Mouse (Mus musculus) heart, embryonic 11.5 days (tissue): ENCODE data around the gene Eif4ebp2. TPM values are rescaled to one million over a fixed set of nuclear protein-coding genes. Genes with fewer than 3 reads are reported as not detected.

Experiments used
- ATAC-seq: fragments of 200-750 bp; cut with Nextera tagmentation; replicated peaks from 2 replicates; pipeline ENCODE4 v1.8.0; 2017; ENCODE audit warnings: moderate library complexity; ENCODE audit not compliant: insufficient number of reproducible peaks, low FRiP score, low TSS enrichment
- H3K27ac ChIP-seq: fragments of 300-500 bp; sonication (generic); 2 replicates; pipeline ENCODE4 v1.5.1; 2014; ENCODE audit warnings: mild to moderate bottlenecking, low read depth, low read length
- H3K27me3 ChIP-seq: fragments of 300-500 bp; sonication (generic); 2 replicates; pipeline ENCODE4 v1.6.1; 2014; ENCODE audit warnings: mild to moderate bottlenecking, low read length, mixed read lengths; ENCODE audit not compliant: control insufficient read depth, insufficient read depth
- H3K36me3 ChIP-seq: fragments of 300-500 bp; sonication (generic); 2 replicates; pipeline ENCODE4 v1.6.1; 2014; ENCODE audit warnings: mild to moderate bottlenecking, low read length, moderate library complexity, mixed read lengths; ENCODE audit not compliant: control insufficient read depth, insufficient read depth
- H3K4me1 ChIP-seq: fragments of 300-500 bp; sonication (generic); 2 replicates; pipeline ENCODE4 v1.6.1; 2014; ENCODE audit warnings: low read length; ENCODE audit not compliant: control insufficient read depth, insufficient read depth
- H3K4me2 ChIP-seq: fragments of 300-500 bp; sonication (generic); 2 replicates; pipeline ENCODE4 v1.6.1; 2014; ENCODE audit warnings: mild to moderate bottlenecking, moderate library complexity
- H3K4me3 ChIP-seq: fragments of 300-500 bp; sonication (generic); 2 replicates; pipeline ENCODE4 v1.5.1; 2014; ENCODE audit warnings: low read depth, low read length
- H3K9ac ChIP-seq: fragments of 300-500 bp; sonication (generic); 2 replicates; pipeline ENCODE4 v1.6.1; 2014; ENCODE audit warnings: mild to moderate bottlenecking, low read depth, low read length, moderate library complexity
- H3K9me3 ChIP-seq: fragments of 300-500 bp; sonication (generic); replicated peaks from 2 replicates; pipeline ENCODE4 v1.6.1; 2016; ENCODE audit warnings: low read length; ENCODE audit not compliant: control insufficient read depth
- WGBS: fragments of 180-500 bp; shearing (Covaris S2); extraction: QIAGEN DNeasy Blood & Tissue Kit; methylation state at CpG from one replicate; pipeline ENCODE4 v1.1.7; 2014; ENCODE audit not compliant: insufficient replicate concordance; 5-methylcytosine and 5-hydroxymethylcytosine counted together
- polyA plus RNA-seq: library from polyadenylated mRNA; unstranded; fragments of >200 nt; fragmentation: Nextera tagmentation; extraction: Ambion mirVana; gene quantifications from 2 replicates; pipeline ENCODE4 v1.2.1, GENCODE M21; 2014

Gene Eif4ebp2
- polyA plus RNA-seq, 1 experiment from 2014 or later: 28.6 TPM

DNA sequence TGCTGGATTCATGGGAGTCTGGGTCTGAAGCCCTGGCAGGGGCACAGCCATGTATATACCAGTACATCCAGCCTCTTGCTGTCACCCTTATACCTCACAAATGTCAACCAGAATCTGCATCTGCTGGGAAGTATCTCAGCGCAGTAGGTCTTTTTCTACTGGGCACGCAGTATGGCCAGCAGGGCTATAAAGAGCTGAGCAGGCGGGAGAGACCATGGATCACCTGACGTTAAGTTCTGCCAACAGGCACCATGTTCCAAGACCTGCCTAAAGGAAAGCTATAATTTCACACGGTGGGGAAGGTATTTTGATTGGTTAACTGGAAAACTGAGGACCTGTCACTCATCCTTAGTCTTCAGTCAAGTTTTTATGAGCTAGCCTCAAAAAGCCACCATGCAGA is 23.4 kb downstream of the Eif4ebp2 start:
- Histone ChIP-seq H3K9ac (no peak overlapping the region), H3K36me3 (peaks cover 21% of the 10 kb centered on the region), H3K9me3 (no peaks in the 10 kb centered on the region), H3K4me2 (no peak overlapping the region), H3K27me3 (no peaks in the 10 kb centered on the region), H3K27ac (no peak overlapping the region), H3K4me3 (no peak overlapping the region), H3K4me1 (peaks cover 7% of the 10 kb centered on the region)
- 92% methylated on average over 5 of the region's 5 CpGs for WGBS
- no peak for ATAC-seq

- Histone ChIP-seq H3K9ac (no peak overlapping the region), H3K9me3 (no peaks in the 10 kb centered on the region), H3K27ac (no peak overlapping the region), H3K27me3 (no peaks in the 10 kb centered on the region), H3K4me2 (no peak overlapping the region), H3K36me3 (peaks cover 15% of the 10 kb centered on the region), H3K4me3 (no peak overlapping the region), H3K4me1 (peaks cover 8% of the 10 kb centered on the region)
- no peak for ATAC-seq
- WGBS: 64% methylated on average over 4 of the region's 4 CpGs
Observed at GRCm38 (mm10) chr10:61428416-61428815, 24.0 kb downstream of the Eif4ebp2 start.

DNA sequence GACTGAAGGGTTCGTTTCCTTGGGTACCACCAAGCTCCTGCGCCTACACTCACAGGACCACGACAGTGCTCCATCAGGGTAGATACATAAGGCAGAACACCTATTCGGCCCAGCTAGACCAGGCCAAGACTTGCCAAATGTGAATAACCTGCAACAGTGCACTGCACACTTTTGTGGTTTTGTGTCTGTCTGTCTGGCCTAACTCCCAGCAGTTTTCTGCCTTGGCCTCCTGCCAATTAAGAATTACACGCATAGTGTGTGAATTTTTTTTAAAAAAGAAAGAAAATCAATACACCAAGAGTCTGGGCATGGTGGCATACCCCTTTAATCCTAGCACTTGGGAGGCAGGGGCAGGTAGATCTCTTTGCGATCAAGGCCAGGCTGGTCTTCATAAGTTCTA is 24.5 kb downstream of the Eif4ebp2 start:
- Histone ChIP-seq H3K9me3 (no peaks in the 10 kb centered on the region), H3K4me1 (peaks cover 8% of the 10 kb centered on the region), H3K27ac (no peak overlapping the region), H3K36me3 (peaks cover 10% of the 10 kb centered on the region), H3K27me3 (no peaks in the 10 kb centered on the region), H3K4me2 (no peak overlapping the region), H3K9ac (no peak overlapping the region), H3K4me3 (no peak overlapping the region)
- ATAC-seq: no peak
- WGBS: 90% methylated on average over 6 of the region's 6 CpGs

GRCm38 (mm10) chr10:61426251-61426757 is 26.2 kb downstream of the Eif4ebp2 start:
- Histone ChIP-seq H3K27ac (no peak overlapping the region), H3K4me2 (no peak overlapping the region), H3K4me1 (peaks cover 8% of the 10 kb centered on the region), H3K9ac (no peak overlapping the region), H3K36me3 (peaks cover 5% of the 10 kb centered on the region; the same call in 1 of the 2 replicates), H3K27me3 (no peaks in the 10 kb centered on the region), H3K4me3 (no peak overlapping the region), H3K9me3 (no peaks in the 10 kb centered on the region)
- 28% methylated on average over 2 of the region's 2 CpGs for WGBS
- ATAC-seq: no peak

- Histone ChIP-seq H3K4me3 (no peak overlapping the region), H3K4me2 (no peak overlapping the region), H3K27me3 (peaks cover 6% of the 10 kb centered on the region), H3K36me3 (peaks cover 3% of the 10 kb centered on the region; the same call in 1 of the 2 replicates), H3K4me1 (peaks cover 8% of the 10 kb centered on the region), H3K9ac (no peak overlapping the region), H3K9me3 (no peaks in the 10 kb centered on the region), H3K27ac (no peak overlapping the region)
- ATAC-seq: no peak
- WGBS: 78% methylated on average over 2 of the region's 2 CpGs
Observed at GRCm38 (mm10) chr10:61425047-61425446, 27.4 kb downstream of the Eif4ebp2 start.

- peak overlapping the region; percentile 14; the same call in 1 of the 2 replicates for H3K4me2 ChIP-seq
- 0 out of 2 replicates have a peak overlapping the region, but pooled peaks have one; percentile 10 for H3K9ac ChIP-seq
- ATAC-seq: no peak
- 47% methylated on average over 7 of the region's 7 CpGs for WGBS
- no peak overlapping the region for H3K4me3 ChIP-seq
- H3K27me3 ChIP-seq: peaks cover 12% of the 10 kb centered on the region
- no peaks in the 10 kb centered on the region for H3K9me3 ChIP-seq
- no peak overlapping the region for H3K27ac ChIP-seq
- H3K4me1 ChIP-seq: peaks cover 8% of the 10 kb centered on the region
- H3K36me3 ChIP-seq: no peaks in the 10 kb centered on the region
Observed at GRCm38 (mm10) chr10:61424500-61424899, 28.0 kb downstream of the Eif4ebp2 start.

- Histone ChIP-seq H3K36me3 (no peaks in the 10 kb centered on the region), H3K4me1 (peaks cover 16% of the 10 kb centered on the region), H3K27me3 (peaks cover 24% of the 10 kb centered on the region), H3K9me3 (no peaks in the 10 kb centered on the region), H3K4me2 (no peak overlapping the region), H3K9ac (no peak overlapping the region), H3K27ac (no peak overlapping the region), H3K4me3 (no peak overlapping the region)
- ATAC-seq: no peak
- WGBS: 61% methylated on average over 10 of the region's 10 CpGs
Observed at GRCm38 (mm10) chr10:61423289-61423688, 29.2 kb downstream of the Eif4ebp2 start.

DNA sequence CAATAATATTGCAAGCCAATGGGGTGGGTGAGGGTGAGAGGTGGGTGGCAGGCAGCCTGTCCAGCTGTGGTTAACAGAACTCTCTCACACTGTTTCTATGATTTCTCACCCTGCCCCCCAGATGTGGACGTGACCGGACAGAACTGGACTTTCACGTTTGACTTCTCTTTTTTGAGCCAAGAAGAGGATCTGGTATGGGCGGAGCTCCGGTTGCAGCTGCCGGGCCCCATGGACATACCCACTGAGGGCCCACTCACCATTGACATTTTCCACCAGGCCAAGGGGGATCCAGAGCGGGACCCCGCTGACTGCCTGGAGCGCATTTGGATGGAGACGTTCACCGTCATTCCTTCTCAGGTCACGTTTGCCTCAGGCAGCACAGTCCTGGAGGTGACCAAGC is 29.6 kb downstream of the Eif4ebp2 start:
- no peak overlapping the region for H3K27ac ChIP-seq
- no peak overlapping the region for H3K4me2 ChIP-seq
- no peak overlapping the region for H3K9ac ChIP-seq
- 87% methylated on average over 12 of the region's 12 CpGs for WGBS
- H3K4me1 ChIP-seq: peaks cover 20% of the 10 kb centered on the region
- no peak for ATAC-seq
- H3K4me3 ChIP-seq: no peak overlapping the region
- peaks cover 28% of the 10 kb centered on the region for H3K27me3 ChIP-seq
- H3K36me3 ChIP-seq: no peaks in the 10 kb centered on the region
- H3K9me3 ChIP-seq: no peaks in the 10 kb centered on the region

- H3K4me2 ChIP-seq: no peak overlapping the region
- peaks cover 20% of the 10 kb centered on the region for H3K4me1 ChIP-seq
- no peaks in the 10 kb centered on the region for H3K9me3 ChIP-seq
- ATAC-seq: no peak
- H3K36me3 ChIP-seq: no peaks in the 10 kb centered on the region
- H3K27ac ChIP-seq: no peak overlapping the region
- no peak overlapping the region for H3K4me3 ChIP-seq
- H3K9ac ChIP-seq: no peak overlapping the region
- H3K27me3 ChIP-seq: peaks cover 45% of the 10 kb centered on the region
- 63% methylated on average over 4 of the region's 4 CpGs for WGBS
Observed at GRCm38 (mm10) chr10:61420011-61420410, 32.5 kb downstream of the Eif4ebp2 start.
